Mouse (Mus musculus): ENCODE data around the gene H2-M9.

DNA sequence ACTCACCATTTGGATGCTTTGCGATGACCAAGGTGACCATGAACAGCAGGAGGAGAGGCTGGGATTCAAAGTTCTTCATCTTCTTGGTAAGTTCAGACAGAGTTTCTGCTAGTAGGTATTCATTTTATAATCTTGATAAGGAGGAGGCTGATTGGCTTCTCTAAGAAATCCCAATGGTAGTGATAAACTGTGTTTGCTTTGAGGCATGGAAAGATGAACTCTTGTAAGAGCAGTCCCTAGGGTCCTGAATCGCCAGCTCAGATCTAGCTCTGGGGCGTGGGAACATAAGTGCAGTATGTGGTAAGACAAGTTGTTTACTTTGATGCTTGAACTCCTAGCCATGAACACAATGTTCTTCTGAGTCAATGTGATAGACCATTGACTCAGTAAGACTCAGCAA is at the start of gene H2-M9:
- TF ChIP-seq TAL1 (IDR thresholded peaks at IDR 0.05; ENCODE audit: low read length) (no peak), POLR2AphosphoS2 (IDR thresholded peaks at IDR 0.05; ENCODE audit: low read length) (no peak), MAZ (IDR thresholded peaks at IDR 0.05; ENCODE audit: low read depth, low read length) (no peak), CTCF (IDR thresholded peaks at IDR 0.05 in 2 of 3, conservative IDR thresholded peaks at IDR 0.05 in 1 of 3; ENCODE audit: control insufficient read depth in 1 of 3, insufficient read depth in 1 of 3, low read depth in 2 of 3, low read length in 3 of 3, poor library complexity in 1 of 3, severe bottlenecking in 1 of 3) (no peak), CHD2 (IDR thresholded peaks at IDR 0.05; ENCODE audit: low read length) (no peak), CHD1 (IDR thresholded peaks at IDR 0.05; ENCODE audit: low read depth, low read length) (no peak), JUND (IDR thresholded peaks at IDR 0.05; ENCODE audit: low read depth, low read length) (no peak), TCF12 (IDR thresholded peaks at IDR 0.05; ENCODE audit: low read depth, low read length) (no peak), POLR2A (IDR thresholded peaks at IDR 0.05; ENCODE audit: control insufficient read depth in 1 of 2, insufficient read depth in 1 of 2, low read depth in 1 of 2, low read length in 2 of 2, poor library complexity in 1 of 2) (no peak), E2F4 (IDR thresholded peaks at IDR 0.05; ENCODE audit: borderline replicate concordance, low read depth, low read length) (no peak), KAT2A (conservative IDR thresholded peaks at IDR 0.05; ENCODE audit: low read depth, low read length) (no peak)

Data from MEL (cell line).